Mouse (Mus musculus): ENCODE results near the gene Esyt3. TPM values are rescaled to one million over a fixed set of nuclear protein-coding genes. Genes with fewer than 3 reads are reported as not detected.

The Esyt3 gene
- polyA plus RNA-seq, 1 experiment from 2014 or later, result 0.58 TPM

DNA sequence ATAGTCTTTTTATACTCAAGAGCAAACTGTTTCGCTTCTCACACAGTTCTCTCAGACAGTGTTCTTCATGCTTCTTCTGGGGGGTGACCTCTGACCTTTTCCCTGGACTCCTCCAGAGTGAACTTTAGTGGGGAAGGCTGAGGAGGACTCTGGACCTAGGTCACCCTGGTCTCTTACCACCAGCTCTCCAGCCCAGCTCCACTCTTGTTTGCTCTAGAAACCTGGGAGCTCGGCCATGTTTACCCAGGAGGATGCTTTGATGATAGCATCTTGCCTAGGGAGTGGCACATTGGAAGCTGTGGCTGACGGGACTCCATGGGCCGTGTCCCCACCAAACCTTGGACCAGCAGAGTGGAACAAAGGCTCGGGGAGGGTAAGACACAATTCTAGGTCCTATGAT, 31.8 kb upstream of the Esyt3 start:
- Histone ChIP-seq H3K27me3 (ENCODE audit: control insufficient read depth, insufficient read depth, low read length) (no peaks in the 10 kb centered on the region), H3K36me3 (ENCODE audit: control insufficient read depth, insufficient read depth, low read length) (no peaks in the 10 kb centered on the region; the same call in none of the 2 replicates), H3K4me1 (ENCODE audit: control insufficient read depth, insufficient read depth, low read length) (no peaks in the 10 kb centered on the region), H3K4me3 (ENCODE audit: low read depth, low read length) (no peak overlapping the region), H3K9me3 (ENCODE audit: control insufficient read depth, low read depth, low read length) (no peaks in the 10 kb centered on the region), H3K27ac (ENCODE audit: low read length) (no peak overlapping the region), H3K9ac (replicated peaks; ENCODE audit: low read depth, low read length) (no peak overlapping the region), H3K4me2 (replicated peaks; ENCODE audit: low read depth, low read length) (no peak overlapping the region)
- ATAC-seq (ENCODE audit: insufficient number of reproducible peaks, insufficient read depth, low FRiP score, low read depth), result peak; percentile 43; the same call in 1 of the 2 replicates
- 58% methylated on average over 5 of the region's 5 CpGs for WGBS

DNA sequence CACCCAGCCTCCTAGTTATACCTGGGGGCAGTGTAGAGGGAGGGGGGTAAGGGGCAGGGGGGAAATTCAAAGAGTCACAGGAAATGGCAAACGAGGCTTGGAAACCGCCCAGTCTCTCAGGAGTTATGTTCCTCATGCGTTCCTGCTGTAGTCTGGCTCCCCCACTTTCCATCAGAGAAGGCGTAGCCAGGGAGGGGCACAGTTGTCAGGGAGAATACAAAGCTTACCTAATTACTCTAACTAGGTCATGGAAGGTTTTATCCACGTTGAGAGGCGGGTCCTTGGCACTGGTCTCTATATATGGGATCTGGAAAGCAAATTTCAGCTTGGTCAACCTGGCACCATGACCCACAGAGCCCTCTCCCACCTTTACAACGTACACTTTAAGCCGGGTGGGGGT, 31.1 kb upstream of the Esyt3 start:
- Histone ChIP-seq H3K27me3 (ENCODE audit: control insufficient read depth, insufficient read depth, low read length) (no peaks in the 10 kb centered on the region), H3K9ac (replicated peaks; ENCODE audit: low read depth, low read length) (no peak overlapping the region), H3K27ac (ENCODE audit: low read length) (no peak overlapping the region), H3K4me2 (replicated peaks; ENCODE audit: low read depth, low read length) (no peak overlapping the region), H3K9me3 (ENCODE audit: control insufficient read depth, low read depth, low read length) (no peaks in the 10 kb centered on the region), H3K4me1 (ENCODE audit: control insufficient read depth, insufficient read depth, low read length) (no peaks in the 10 kb centered on the region), H3K4me3 (ENCODE audit: low read depth, low read length) (no peak overlapping the region), H3K36me3 (ENCODE audit: control insufficient read depth, insufficient read depth, low read length) (no peaks in the 10 kb centered on the region; the same call in none of the 2 replicates)
- 72% methylated on average over 8 of the region's 8 CpGs for WGBS
- no peak for ATAC-seq (ENCODE audit: insufficient number of reproducible peaks, insufficient read depth, low FRiP score, low read depth)

DNA sequence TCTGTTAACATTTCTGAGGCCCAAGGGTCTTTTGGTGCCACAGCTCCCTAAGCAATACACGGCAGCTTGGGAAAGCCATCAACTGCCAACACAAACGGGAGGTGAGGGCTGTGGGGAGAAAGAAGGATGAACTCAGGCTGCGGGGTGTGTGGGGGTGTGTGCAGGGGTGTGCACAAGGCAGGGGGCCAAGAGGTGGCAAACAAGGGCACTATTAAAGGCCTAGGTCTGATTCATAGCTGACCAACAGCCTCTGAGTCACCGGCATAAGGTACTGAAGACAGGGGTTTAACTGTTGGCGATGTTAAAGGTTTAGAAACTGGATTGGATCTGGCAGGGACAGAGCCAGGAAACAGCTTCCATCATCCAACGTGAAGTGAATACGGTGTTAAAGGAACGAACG, 30.5 kb upstream of the Esyt3 start:
- Histone ChIP-seq H3K9ac (replicated peaks; ENCODE audit: low read depth, low read length) (no peak overlapping the region), H3K4me2 (replicated peaks; ENCODE audit: low read depth, low read length) (no peak overlapping the region), H3K9me3 (ENCODE audit: control insufficient read depth, low read depth, low read length) (no peaks in the 10 kb centered on the region), H3K27me3 (ENCODE audit: control insufficient read depth, insufficient read depth, low read length) (no peaks in the 10 kb centered on the region), H3K4me3 (ENCODE audit: low read depth, low read length) (no peak overlapping the region), H3K27ac (ENCODE audit: low read length) (no peak overlapping the region), H3K4me1 (ENCODE audit: control insufficient read depth, insufficient read depth, low read length) (no peaks in the 10 kb centered on the region), H3K36me3 (ENCODE audit: control insufficient read depth, insufficient read depth, low read length) (no peaks in the 10 kb centered on the region; the same call in none of the 2 replicates)
- WGBS, result 71% methylated on average over 9 of the region's 9 CpGs
- no peak for ATAC-seq (ENCODE audit: insufficient number of reproducible peaks, insufficient read depth, low FRiP score, low read depth)

DNA sequence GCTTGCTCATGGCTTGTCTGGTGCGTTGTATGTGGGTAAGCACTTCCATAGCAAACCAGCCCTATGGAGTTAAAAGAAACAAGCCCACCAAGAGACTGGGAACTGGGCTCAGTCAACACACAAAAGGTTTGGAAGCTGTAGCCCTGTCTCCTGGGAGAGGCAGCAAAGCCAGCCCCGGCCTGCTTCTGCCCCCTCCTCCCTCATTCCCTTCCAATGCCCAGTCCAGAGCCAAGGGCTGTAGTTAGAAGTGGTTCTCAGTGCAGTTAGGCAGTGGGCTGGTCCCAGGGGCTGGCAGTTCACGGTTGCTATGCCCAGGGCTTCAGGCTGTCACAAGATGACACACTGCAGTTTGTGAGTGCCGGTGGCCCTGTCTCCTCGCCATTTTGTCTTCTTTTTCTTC, 29.7 kb upstream of the Esyt3 start:
- WGBS, result 73% methylated on average over 5 of the region's 5 CpGs
- Histone ChIP-seq H3K4me3 (ENCODE audit: low read depth, low read length) (no peak overlapping the region), H3K9ac (replicated peaks; ENCODE audit: low read depth, low read length) (no peak overlapping the region), H3K27ac (ENCODE audit: low read length) (no peak overlapping the region), H3K9me3 (ENCODE audit: control insufficient read depth, low read depth, low read length) (no peaks in the 10 kb centered on the region), H3K27me3 (ENCODE audit: control insufficient read depth, insufficient read depth, low read length) (no peaks in the 10 kb centered on the region), H3K4me1 (ENCODE audit: control insufficient read depth, insufficient read depth, low read length) (no peaks in the 10 kb centered on the region), H3K4me2 (replicated peaks; ENCODE audit: low read depth, low read length) (no peak overlapping the region), H3K36me3 (ENCODE audit: control insufficient read depth, insufficient read depth, low read length) (no peaks in the 10 kb centered on the region; the same call in none of the 2 replicates)
- ATAC-seq (ENCODE audit: insufficient number of reproducible peaks, insufficient read depth, low FRiP score, low read depth), result no peak

DNA sequence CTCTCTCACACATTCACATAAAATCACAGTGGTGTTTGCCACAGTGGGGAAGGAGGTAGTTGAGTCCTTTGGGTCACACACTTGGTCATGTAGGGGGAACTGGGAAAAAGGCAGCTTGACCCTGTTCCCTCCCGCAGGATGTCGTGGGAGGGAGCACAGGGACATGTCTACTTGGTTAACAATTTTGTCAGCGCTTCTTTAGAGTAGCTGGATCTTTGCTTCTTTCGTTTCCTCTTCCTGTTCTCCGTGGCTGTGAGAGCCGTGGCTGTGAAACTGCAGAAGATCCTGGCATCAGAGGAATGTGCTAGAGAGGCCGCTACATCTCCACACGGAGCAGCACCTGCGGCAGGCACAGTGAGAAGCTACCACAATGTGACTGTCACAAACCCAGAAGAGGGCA, 24.2 kb upstream of the Esyt3 start:
- Histone ChIP-seq H3K36me3 (ENCODE audit: control insufficient read depth, insufficient read depth, low read length) (no peaks in the 10 kb centered on the region), H3K4me1 (ENCODE audit: control insufficient read depth, insufficient read depth, low read length) (no peaks in the 10 kb centered on the region), H3K4me2 (replicated peaks; ENCODE audit: low read depth, low read length) (no peak overlapping the region), H3K27me3 (ENCODE audit: control insufficient read depth, insufficient read depth, low read length) (no peaks in the 10 kb centered on the region), H3K9ac (replicated peaks; ENCODE audit: low read depth, low read length) (no peak overlapping the region), H3K4me3 (ENCODE audit: low read depth, low read length) (no peak overlapping the region), H3K27ac (ENCODE audit: low read length) (no peak overlapping the region), H3K9me3 (ENCODE audit: control insufficient read depth, low read depth, low read length) (no peaks in the 10 kb centered on the region)
- 70% methylated on average over 9 of the region's 9 CpGs for WGBS
- no peak for ATAC-seq (ENCODE audit: insufficient number of reproducible peaks, insufficient read depth, low FRiP score, low read depth)

DNA sequence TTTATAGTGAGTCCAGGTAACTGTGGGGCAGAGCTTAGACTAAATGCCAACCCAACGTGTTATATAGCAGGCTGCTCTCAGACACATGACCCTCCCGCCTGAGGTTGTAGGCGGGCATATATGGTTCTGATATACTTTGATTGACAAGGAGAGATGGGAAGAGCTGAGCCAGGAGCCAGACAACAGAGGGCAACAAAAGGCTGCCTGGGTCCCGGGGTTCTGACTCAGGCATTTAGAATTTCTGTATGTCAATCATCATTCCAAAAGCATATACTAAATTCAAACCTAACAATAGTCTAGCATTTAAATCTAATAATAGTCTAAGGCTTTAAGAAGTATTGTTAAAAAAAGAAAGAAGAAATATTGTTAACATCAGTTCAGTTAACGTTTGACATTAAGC, 20.8 kb upstream of the Esyt3 start:
- Histone ChIP-seq H3K4me1 (ENCODE audit: control insufficient read depth, insufficient read depth, low read length) (no peaks in the 10 kb centered on the region), H3K27ac (ENCODE audit: low read length) (no peak overlapping the region), H3K36me3 (ENCODE audit: control insufficient read depth, insufficient read depth, low read length) (no peaks in the 10 kb centered on the region), H3K9ac (replicated peaks; ENCODE audit: low read depth, low read length) (no peak overlapping the region), H3K9me3 (ENCODE audit: control insufficient read depth, low read depth, low read length) (no peaks in the 10 kb centered on the region), H3K4me3 (ENCODE audit: low read depth, low read length) (no peak overlapping the region), H3K4me2 (replicated peaks; ENCODE audit: low read depth, low read length) (no peak overlapping the region), H3K27me3 (ENCODE audit: control insufficient read depth, insufficient read depth, low read length) (no peaks in the 10 kb centered on the region)
- whole genome bisulfite sequencing, result 60% methylated on average over 5 of the region's 5 CpGs
- ATAC-seq (ENCODE audit: insufficient number of reproducible peaks, insufficient read depth, low FRiP score, low read depth), result no peak

DNA sequence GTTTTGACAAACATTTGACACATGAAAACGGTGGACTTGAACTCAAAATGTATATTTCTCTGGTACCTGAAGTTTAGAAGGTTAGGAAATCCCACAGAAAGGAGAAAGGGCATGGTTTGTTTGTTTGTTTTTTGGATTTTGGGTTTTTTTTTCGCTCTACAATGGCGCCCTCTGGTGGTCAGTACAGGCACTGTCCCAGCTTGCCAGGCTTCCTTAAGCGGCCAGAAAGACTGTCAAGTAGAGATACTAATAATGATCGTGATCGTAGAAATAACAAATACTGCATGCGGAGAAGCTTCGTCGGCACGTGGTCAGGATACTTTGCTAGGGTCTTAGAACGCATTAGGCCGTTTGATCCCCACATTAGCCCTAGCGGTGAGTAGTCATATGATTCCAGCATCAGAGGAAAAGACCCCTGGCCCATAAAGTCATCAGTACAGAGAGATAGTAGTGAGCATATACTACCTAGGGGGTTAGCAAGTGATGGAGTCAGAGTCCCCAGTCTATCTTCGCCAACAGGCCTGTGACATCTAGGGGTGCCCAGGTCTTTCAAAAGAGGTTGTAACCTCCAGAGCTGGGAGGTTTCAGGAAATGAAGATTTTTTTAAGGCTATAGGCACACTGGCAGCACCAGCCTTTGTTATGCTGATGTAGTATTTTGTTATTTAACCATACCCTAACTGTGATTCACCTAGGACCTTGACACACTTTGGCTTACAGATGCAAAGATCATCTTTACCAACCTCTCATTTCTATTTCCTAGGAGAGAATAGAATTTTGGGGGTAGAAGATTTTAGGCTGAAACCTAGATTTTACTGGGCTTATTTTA, 18.4 kb upstream of the Esyt3 start:
- Histone ChIP-seq H3K4me3 (ENCODE audit: low read depth, low read length) (no peak overlapping the region), H3K4me2 (replicated peaks; ENCODE audit: low read depth, low read length) (0 out of 2 replicates have a peak overlapping the region, but pooled peaks have one; percentile 10), H3K4me1 (ENCODE audit: control insufficient read depth, insufficient read depth, low read length) (no peaks in the 10 kb centered on the region), H3K27me3 (ENCODE audit: control insufficient read depth, insufficient read depth, low read length) (no peaks in the 10 kb centered on the region), H3K27ac (ENCODE audit: low read length) (no peak overlapping the region), H3K9ac (replicated peaks; ENCODE audit: low read depth, low read length) (no peak overlapping the region), H3K36me3 (ENCODE audit: control insufficient read depth, insufficient read depth, low read length) (no peaks in the 10 kb centered on the region), H3K9me3 (ENCODE audit: control insufficient read depth, low read depth, low read length) (no peaks in the 10 kb centered on the region)
- 7% methylated on average over 14 of the region's 14 CpGs for WGBS
- ATAC-seq (ENCODE audit: insufficient number of reproducible peaks, insufficient read depth, low FRiP score, low read depth), result no peak

DNA sequence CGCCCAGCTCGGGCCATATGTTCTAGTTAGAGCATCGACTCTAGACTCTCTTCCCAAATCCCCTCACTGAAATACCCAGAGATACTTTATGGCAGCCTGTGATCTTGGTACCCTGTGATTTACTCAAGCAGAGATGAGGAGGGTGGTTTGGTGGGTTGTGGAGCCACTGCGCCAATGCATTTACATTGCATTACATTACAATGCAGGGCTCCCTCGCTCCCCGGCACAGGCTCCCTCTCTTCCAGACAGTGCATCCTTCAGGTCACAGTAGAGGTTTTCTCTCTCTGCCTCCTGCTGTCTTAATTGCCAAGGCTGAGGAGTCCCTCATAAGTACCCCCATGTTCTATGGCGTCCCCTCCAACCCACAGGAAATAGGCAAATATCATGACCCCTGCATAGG, 10.1 kb upstream of the Esyt3 start:
- Histone ChIP-seq H3K4me1 (ENCODE audit: control insufficient read depth, insufficient read depth, low read length) (no peaks in the 10 kb centered on the region), H3K36me3 (ENCODE audit: control insufficient read depth, insufficient read depth, low read length) (no peaks in the 10 kb centered on the region), H3K4me2 (replicated peaks; ENCODE audit: low read depth, low read length) (no peak overlapping the region), H3K27me3 (ENCODE audit: control insufficient read depth, insufficient read depth, low read length) (no peaks in the 10 kb centered on the region), H3K9me3 (ENCODE audit: control insufficient read depth, low read depth, low read length) (no peaks in the 10 kb centered on the region), H3K4me3 (ENCODE audit: low read depth, low read length) (no peak overlapping the region), H3K27ac (ENCODE audit: low read length) (no peak overlapping the region), H3K9ac (replicated peaks; ENCODE audit: low read depth, low read length) (no peak overlapping the region)
- 77% methylated on average over 7 of the region's 7 CpGs for WGBS
- ATAC-seq (ENCODE audit: insufficient number of reproducible peaks, insufficient read depth, low FRiP score, low read depth), result no peak

DNA sequence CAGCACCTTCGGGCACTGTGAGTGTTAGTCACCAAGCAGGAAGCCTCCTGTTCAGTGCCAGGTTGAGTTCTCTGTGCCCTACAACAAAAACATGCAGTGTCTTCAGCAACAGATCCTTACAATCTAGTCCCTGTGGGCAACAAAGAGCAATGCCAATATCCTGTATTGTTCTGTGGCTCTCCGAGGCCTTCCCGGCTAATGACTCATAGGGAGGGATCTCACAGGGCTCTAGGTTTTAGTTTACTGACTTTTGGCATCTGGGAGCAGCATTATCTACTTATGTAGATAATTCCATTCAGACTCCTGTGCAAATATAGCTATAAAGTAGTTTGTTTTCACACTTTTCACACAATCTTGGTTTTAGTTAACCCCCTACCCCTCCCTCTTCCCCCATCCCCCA, 7.5 kb upstream of the Esyt3 start:
- no peaks in the 10 kb centered on the region for H3K4me1 ChIP-seq (ENCODE audit: control insufficient read depth, insufficient read depth, low read length)
- H3K9ac ChIP-seq (replicated peaks; ENCODE audit: low read depth, low read length), result no peak overlapping the region
- H3K27me3 ChIP-seq (ENCODE audit: control insufficient read depth, insufficient read depth, low read length), result no peaks in the 10 kb centered on the region
- no peaks in the 10 kb centered on the region for H3K9me3 ChIP-seq (ENCODE audit: control insufficient read depth, low read depth, low read length)
- no peak overlapping the region for H3K4me2 ChIP-seq (replicated peaks; ENCODE audit: low read depth, low read length)
- ATAC-seq (ENCODE audit: insufficient number of reproducible peaks, insufficient read depth, low FRiP score, low read depth), result no peak
- no peak overlapping the region for H3K4me3 ChIP-seq (ENCODE audit: low read depth, low read length)
- H3K27ac ChIP-seq (ENCODE audit: low read length), result no peak overlapping the region
- WGBS, result 56% methylated on average over 3 of the region's 3 CpGs
- no peaks in the 10 kb centered on the region for H3K36me3 ChIP-seq (ENCODE audit: control insufficient read depth, insufficient read depth, low read length)

Measured in stomach, embryonic 14.5 days (tissue).